Mouse (Mus musculus) granulocyte monocyte progenitor cell, adult 5-6 weeks (primary cell): ENCODE results near the gene Spn. TPM values are rescaled to one million over a fixed set of nuclear protein-coding genes. Genes with fewer than 3 reads are reported as not detected.
"Not testable (repeated sequence)": the region's sequence is repeated elsewhere in the genome, so short reads cannot be mapped to it uniquely, and the experiment has no call there.

ENCODE experiments used
- ATAC-seq: replicated peaks from 2 replicates; pipeline ENCODE4 v1.8.0; 2016; ENCODE audit warnings: mild to moderate bottlenecking, moderate TSS enrichment, inconsistent platforms; ENCODE audit not compliant: poor library complexity, severe bottlenecking
- total RNA-seq, 2 experiments: library from RNA; stranded (forward) in 1 of 2; stranded (reverse) in 1 of 2; fragments of 200-712, 200-1000 nt in 1 of 2; fragments of >200 nt in 1 of 2; fragmentation: Nextera tagmentation in 1 of 2; gene quantifications; 2 replicates each; pipeline ENCODE4 v1.2.3; 2014 to 2017

The Spn gene
- total RNA-seq, 2 experiments from 2014 or later = 159 to 356 TPM

DNA sequence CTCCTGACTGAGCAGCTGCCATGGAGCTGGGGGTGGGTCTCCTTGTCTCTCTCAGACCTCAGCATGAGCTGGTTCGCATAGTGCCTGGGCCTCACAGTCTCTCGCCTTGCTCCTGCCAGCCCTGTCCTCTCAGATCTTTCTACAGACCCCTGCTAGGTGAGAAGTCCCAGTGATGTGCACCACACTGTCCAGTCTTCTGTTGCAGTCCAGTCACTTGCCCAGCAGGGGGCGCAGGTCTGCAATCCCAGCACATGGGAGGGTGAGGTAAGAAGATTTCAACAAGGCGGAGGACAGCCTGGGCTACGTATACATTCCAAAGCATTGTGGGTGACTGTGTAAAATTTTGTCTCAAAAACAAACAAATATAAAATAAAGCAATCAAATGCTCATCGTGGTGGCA lies 26.2 kb downstream of the Spn start:
- peak; percentile 54 for ATAC-seq

DNA sequence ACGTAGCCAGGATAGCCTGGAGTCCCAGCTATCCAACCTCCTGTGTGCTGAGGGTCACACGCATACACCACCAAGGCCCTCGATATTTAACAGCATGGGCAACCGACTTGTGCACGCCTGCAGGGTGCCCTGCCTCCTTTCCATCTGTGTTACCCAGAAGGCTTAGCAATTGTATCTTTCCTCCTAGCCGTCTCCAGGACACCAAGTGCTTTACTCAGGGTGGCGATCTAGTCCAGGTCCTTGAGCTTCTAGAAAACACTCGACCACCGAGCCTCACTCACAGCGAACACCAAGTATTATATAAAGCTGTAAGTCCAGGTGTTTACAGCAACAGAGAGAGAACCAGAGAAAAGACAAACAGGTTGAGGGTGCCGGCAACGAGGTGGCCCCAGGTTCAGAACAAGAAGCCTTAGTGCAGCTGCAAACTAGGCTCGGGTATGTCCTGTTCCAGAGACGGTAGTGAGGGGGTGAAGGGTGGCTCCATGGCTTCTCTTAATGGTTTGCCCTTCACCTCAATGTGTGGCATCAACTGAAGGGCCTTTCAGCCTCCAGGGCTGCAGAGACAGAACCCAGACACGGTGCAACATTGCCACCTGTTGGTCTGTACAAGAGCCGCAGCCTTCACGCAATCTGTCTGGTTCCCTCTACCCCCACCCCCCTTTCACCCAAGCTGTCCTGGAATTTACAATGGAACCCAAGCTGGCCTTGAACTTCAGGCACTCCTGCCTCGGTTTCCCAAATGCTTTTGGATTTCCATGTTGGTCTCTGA lies 27.2 kb downstream of the Spn start:
- peak; percentile 67 for ATAC-seq

DNA sequence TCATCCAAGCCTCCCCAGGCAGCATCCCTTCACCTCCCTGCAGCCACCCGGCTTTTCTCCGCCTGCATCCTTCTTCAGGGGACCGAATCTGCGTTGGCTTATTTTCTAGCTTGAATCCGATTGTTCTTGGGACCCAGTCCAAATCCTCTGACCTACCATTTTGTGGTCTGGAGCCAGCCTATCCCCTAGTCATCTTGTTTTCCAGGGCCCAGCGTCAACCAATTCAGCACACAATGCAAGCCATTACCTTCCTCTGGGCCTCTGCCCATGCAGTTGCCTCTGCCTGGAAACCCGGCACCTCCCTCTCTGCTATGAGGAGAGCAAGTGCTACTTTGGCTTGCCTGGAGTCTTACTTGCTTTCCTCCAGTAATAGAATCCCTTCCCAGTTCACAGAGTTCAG lies 32.1 kb downstream of the Spn start:
- ATAC-seq = no peak

DNA sequence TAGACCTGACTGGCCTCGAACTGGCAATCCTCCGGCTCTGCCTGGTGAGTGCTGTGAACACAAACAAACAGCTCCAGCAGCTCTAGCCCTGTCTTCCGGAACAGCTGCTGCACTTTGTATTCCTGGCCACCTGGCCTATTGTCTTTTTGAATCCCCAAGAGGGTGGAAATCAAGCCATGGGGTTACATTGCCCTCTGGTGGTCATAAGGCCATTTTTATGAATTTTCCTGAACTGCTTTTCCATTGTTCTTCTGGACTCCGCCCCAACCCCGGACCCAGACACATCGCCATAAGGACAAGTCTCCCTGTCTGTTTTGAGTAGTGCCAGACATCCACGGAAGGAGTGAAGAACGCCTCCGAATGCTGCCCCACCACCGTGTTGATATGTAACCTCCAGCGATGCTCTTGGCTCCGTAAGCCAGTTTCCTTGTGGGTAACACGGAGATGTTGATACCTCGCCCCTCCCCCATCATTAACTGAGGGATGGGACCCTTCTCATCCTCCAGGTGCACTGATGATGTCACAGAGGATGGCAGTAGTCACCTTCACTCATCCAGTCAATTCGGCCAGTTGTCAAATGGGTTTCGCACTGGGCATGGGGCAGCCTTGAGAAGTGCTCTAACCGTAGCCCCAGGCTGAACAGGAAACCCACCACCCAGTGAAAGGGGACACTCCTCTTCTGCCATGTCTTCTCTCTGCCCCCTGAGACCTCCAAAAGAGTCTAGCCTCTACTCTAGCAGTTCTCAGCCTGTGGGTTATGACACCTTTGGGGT lies 32.9 kb downstream of the Spn start:
- ATAC-seq = peak; percentile 78

DNA sequence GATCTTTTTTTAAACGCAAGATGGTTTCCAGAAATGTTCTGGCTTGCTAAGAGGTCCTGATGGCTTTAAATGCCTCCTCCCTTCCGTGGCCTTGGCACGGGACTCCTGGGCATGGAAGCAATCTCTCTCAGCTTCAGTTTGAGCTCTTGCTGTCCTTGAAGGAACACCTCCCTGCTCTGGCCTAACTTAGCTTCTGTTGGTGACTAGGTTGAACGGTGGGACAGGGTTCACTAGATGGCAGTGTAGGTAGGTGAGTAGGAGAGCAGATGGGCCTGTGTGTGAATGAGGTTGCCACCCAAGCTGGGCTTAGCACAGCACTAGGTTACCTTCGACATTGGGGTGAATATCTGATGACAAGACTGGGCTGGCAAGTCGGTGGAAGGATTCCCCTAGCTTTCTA lies 33.7 kb downstream of the Spn start:
- no peak for ATAC-seq

DNA sequence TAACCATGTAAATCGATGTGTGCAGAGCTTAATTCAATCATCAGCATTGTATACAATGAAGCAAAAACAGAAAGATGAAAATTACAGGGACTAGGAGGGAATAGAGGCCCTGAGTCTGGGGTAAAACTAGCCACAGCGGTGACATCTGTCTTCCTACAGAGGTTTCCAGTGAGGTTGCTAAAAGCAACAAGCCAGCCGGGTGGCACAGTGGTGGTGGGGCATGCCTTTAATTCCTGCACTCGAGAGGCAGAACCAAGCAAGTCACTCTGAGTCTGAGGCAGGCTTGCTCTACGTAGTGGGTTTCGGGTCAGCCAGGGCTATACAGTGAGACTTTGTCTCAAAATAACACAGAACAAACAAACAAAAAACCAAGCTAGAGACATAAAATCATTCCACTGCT lies 35.5 kb downstream of the Spn start:
- ATAC-seq = no peak

DNA sequence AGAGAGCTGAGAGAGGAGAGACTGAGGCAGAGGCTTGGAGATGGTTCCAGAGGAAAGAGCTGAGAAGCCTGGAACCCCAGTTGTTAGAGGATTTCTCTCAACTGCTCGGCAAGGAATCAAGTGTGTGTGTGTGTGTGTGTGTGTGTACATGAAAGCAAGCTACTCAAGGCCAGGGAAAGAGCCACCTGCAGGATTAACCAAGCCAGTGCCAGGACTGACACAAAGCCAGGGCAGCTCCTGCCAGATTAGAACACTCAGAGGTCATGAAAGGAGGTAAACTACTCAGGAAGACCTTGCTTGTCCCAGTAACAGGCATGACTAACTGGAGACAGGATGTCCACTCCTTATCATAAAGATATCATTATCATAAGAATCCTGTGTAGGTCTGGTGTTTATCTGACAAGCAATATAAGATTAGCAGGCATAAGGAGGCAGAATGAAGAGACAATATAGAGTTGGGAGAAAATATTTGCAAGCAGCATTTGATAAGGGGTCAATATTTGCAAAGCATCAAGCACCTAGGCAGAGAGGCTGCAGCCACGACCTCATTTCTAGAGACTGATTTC lies 36.1 kb downstream of the Spn start:
- 0 out of 2 replicates have a peak, but pooled peaks have one; percentile 15 for ATAC-seq

DNA sequence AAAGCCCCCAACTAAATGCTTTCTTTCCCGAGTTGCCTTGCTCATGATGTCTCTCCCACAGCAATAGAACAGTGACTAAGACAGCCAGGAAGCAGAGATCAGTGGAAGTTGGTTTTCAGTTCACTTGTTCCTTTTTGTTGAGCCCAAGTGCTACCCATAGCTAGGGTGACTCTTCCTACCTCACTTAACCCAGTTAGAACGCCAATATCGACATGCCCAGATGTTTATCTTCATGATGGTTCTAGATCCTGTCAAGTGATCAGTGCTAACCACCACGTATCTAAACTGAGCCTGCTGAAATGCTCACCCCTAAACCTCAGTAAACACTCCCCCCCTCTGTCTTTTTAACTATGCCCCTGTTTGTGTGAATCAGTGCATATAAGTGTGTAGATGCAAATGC lies 38.1 kb downstream of the Spn start:
- no peak for ATAC-seq

DNA sequence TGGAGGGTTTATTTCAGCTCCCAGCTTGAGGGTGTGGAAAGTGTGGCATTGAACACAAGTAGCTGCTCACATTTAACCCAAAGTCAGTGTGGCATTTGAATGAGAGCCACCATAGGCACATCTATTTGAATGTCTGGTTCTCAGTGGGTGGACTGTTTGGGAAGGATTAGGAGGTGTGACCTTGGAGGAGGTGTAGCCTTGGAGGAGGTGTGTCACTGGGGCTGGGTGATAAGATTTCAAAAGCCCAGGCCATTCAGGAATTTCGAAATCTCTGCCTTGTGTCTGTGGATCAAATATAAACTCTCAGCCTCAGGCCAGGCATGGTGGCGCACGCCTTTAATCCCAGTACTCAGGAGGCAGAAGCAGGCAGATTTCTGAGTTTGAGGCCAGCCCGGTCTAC lies 38.7 kb downstream of the Spn start:
- no peak for ATAC-seq

DNA sequence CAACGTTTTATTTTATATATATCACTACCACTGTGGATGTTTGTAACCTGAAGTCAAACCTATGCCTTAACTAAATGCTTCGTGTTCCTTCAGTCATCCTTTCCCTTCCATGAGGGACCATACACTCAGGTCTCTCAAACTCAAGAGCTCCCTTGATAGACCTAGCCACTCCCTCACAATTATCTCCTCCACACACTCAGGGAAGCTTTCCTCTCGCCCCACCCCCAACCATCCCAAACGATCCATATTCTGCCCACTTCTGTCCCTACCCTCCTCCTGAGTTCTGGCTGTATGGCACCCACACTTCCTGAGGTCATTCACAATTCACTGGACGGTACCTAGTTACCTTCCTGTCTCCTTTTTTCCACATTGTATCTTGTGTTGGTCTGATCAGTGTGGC lies 39.1 kb downstream of the Spn start:
- ATAC-seq = no peak

DNA sequence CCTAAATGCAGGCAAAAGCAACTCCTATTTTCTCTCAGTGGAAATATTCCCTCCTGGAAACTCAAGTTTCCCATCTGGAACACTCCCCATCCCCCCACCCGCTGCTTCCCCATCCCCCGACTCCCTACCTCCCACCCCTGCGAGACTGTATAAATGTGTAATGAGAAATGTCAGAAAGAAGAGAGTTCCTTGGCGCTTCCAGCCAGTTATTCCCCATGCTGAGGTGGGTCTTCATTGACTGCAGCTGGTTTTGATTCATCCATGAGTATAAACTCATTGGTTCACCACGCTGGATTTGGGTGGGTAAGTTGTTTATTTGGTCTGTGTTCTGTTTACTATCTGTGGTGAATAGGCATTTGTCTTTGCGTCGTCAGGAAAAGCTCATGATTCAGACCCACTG lies 41.2 kb downstream of the Spn start:
- no peak for ATAC-seq

DNA sequence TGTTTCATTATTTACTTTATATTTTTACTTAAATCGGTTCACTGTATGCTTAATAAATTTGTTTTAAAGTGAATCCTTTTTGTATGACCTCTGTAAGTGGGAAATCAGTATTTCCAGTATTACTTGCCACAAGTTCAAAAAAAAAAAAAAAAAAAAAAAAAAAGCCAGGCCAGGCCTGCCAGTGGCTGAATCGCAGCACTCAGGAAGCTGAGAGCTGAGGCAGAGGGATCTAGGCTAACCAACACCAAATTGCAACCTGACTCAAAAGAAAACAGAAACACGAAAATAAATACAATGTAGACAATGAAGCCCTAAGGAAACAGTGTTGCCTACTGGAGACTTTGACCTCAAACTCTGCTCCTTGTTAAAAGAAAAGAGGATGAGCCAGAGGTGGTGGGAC lies 43.7 kb downstream of the Spn start:
- ATAC-seq = no peak

DNA sequence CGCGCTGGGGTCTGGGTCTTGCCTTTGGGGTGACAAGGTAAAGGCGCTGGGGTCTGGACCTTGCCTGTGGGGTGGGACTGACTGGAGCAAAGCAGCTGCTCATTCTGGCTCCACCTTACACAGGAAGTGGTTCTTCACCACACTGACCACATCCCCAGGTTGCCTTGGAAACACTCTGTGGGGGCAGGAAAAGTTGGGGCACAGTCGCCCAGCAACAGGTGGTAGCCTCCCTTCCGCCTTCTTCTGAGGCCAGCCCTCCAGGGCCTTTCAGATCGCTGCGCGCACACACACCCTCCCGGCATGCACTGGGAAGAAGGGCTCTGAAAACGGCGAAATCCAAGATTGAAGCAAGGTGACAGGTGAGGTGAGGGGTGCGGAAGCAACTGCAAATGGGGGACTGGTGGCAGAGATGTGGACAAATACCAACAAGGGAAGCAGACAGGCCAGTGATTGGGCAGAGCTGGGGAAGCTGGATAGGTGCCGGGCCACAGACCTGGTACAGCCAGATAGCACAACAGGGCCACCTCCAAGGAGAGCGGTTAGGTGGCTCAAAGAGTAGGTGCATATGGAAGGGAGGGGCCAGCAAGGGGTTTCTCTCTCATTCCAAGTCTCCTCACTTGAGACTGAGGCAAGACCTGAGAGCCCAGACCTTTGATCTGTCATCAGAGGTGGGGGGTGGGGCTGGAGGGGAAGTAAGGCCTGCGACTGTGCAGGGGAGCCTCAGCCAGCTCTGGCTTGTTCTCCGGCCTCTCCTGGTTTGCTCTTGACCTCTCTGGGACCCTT lies 46.3 kb downstream of the Spn start, which contains the start of gene AI467606:
AI467606 (plus strand) TSS at position 246 of the 783 bp plus-strand sequence.
- peak; percentile 90 for ATAC-seq

DNA sequence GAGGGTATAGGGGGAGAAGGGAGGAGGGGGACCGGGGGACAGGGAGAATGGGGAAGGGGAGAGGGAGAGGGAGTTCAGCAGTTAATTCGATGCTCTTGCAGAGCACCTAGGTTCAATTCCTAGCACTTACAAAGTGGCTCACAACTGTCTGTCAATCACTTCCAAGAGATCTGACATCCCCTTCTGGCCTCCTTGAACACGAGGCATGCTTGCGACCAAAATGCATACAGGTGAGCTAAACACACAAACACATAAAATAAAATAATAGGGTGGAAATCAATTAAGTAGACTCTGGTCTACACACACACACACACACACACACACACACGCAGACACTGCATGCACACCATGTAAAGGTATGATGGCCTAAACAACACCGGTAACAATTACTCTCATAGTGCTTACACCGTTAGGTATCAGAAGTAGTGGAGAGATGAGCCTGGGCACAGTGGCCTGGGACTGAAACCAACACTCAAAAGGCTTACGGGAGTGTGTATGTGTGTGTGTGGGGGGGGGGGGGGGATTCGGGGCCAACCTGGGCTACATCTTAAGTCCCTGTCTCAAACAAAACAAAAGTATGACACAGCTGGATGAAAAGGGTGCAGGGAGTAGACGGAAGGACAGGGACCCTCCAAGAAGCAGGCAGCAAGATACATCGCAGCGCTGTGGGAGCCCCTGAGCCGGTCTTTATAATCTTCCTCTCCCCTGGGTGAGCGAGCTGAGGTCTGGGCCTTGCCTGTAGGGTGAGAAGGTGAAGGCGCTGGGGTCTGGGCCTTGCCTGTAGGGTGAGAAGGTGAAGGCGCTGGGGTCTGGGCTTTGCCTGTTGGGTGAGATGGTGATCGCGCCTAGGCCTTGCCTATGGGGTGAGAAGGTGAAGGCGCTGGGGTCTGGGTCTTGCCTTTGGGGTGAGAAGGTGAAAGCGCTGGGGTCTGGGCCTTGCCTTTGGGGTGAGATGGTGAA lies 47.2 kb downstream of the Spn start:
- ATAC-seq = no peak

DNA sequence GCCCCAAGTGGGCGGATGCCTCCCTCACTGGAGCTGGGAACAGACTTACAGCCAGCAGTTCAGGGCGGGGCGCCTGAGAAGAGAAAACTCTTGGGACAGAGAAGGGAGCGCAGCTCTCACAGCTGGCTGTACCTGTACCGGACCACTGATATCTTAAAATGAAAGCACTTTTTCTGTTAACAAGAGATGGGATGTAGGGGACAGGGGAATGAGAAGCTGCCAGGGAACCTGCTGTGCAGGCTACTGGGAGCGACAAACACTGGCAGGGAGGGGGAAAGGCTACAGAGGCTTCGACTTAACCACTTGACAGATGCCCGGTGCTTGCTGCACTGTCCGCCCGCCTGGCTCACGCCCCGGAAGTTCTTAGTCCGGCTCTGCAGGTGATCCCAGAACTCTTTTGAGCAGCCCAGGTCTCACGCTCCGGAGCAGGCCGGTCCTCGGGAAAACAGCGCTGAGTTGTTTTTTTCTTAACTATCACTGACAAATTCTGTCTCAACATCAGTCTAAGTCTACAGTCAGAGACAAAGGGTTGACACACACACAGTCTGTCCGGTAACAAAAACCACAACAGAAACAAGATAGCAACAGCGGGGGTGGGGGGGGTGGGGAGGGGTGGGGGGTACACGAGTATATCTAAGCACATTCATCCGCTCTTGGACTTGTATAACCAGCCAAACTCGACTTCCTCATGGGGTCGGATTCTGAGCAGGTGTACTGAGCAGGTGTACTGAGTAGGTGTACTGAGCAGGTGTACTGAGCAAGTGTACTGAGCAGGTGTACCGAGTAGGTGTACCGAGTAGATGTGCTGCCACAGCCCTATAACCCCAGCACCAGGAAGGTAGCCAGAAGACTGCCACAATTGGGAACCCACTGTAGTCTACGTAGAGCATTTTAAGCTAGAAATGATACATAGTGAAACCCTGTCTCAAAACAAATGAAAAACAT lies 48.5 kb downstream of the Spn start:
- peak; percentile 4; the same call in 1 of the 2 replicates for ATAC-seq

DNA sequence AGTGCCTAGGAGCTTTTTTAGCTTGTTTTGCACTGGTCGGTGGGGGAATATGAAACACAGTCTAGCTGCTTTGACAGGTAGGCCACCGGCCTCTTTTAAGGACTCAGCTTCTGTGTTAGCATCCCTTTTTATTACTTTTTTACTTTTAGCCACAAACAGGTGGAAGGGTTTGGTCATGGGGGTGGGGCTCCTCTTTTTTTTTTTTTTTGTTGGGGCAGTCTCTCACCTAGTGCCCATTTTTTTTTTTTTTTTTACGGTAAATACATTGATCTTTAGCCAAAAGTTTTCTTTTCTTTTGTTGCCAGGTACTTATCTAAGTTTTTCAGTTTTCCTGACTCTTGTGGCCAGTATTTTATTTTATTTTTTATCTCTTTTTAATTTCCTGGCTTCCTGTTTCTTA lies 49.5 kb downstream of the Spn start:
- ATAC-seq = no peak

DNA sequence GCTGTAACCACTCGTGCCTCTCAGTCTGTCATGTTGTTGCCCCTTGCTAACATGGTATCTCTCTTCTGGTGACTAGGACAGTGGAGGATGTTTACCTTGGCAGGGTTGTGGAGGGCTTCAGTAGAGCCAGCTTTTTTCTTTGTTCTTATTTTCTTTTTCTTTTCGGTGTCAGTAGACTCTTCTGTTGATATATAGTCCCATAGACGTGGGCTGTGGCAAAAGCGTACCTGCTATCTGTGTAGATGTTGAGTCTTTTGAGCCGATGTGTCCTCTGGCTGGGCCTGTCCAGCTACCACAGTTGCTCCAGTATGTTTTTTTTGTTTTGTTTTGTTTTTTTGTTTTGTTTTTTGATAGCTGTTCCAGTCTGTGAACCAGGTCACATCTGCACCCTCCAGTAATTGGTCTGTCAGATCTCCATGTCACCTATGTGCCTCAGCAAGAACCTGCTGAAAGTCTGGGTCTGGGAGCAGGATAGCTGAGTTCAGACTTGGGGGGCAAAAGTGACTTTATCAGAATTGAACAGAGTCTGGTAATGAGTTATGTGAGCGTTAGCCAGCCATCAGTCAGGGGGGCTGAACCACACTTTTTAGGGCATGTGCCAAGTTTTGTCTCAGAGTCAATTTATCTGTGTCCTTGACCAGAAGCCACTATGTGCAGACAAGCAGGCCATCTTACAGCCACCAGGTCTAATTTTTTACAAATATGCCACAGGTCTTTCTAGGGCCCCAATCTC lies 50.2 kb downstream of the Spn start, which contains the start of gene Zg16:
Zg16 (minus strand) TSS at position 51 of the 733 bp plus-strand sequence.
- ATAC-seq = not testable (repeated sequence)

DNA sequence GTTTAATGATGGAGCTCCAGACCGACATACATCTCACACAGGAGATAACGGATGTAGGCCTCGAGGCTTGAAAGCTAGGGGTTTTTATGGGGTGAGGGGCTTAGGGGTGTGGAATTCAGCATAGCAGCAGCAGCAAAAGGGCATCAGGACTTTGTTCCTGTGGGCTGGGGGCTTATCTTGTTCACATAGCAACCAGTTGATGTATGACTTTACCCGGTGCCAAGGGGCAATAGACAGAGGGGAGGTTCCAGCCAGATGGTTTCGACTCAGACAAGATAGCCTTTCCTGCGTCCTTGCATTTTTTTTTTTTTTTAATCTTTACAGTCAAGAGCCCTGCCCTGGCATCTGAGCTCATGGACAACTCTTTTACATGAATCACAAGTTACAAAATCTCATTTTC lies 51.9 kb downstream of the Spn start:
- ATAC-seq = not testable (repeated sequence)
